Mouse (Mus musculus): ENCODE measurements at regions not wholly inside any gene's neighbourhood (a gene's known extent, or its start where the extent isn't known, plus 50 kb on each side); places are given as distances from the start of the nearest gene placed in this dataset.

DNA sequence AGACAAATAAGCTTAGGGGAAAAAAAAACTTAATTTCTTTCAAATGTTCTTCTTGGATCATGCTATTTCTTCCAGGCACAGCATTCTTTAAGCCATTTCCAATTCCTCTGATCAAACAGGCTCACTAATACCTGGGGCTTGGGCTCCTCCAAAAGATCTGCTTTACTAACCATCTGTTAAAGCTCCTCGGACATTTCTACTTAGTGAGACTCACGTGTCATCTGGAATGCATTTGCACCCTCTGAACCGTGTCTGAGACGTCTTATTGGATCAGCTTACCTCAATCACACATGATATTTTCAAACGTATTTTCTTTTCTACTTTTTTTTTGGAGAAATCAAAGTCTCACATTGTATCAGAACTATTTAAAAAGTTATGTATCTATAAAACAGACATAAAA, 132.4 kb downstream of the Npr3 start:
- DNase-seq: no peak

DNA sequence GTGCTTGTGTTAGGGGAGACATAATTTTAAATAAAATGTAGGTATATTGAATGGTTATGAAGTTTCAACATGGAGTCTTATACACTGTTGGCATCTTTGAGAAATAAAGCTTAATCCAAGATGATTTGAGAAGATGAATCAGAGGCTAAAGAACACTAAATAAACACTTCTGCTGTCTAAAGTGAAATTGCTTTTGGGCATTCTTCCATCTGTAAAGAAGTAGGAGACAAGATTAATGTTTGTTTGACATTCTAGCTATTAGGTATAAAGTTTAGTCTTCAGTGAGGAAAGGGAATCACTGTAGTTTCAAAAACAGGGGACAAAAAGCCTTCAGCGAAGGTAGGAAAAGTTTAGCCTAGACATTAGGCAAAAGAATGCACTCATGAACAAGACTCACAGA, 136.5 kb downstream of the Npr3 start:
- DNase-seq: no peak

DNA sequence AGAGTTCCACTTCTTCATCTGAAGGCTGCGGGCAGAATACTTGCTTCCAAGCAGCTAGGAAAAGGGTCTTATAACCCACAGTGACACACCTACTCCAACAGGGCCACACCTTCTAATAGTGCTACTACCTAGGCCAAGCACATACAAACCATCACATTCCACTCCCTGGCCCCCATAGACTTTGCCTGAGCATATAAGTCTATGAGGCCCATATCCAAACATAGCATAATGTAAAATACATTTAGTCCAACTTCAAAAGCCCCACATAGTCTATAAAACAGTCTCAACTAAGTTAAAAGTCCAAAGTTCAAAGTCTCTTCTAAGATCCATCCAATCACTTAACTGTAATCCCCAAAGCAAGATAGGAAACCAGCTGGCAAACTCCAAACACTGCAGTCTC, 149.1 kb downstream of the Npr3 start:
- DNase-seq: no peak

DNA sequence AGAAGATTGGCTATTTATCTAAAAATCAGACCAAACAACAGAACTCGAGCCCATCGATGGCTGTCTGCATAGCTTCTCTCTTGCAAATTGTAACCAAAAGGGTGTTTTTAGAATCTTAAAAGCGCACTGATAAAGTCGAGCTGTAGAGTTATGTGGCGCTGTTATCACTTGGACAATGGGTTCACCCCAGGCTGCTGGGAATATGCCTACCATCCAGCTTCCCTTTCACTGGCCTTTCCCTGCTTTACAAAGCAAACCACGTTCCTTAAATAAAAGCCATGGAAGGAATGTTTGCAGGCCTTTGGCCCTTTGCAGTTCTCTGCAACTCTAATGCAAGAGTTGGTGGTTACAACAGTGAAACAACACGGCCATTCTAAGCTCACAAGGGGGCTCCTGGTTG, 150.3 kb downstream of the Npr3 start:
- DNase-seq: no peak

DNA sequence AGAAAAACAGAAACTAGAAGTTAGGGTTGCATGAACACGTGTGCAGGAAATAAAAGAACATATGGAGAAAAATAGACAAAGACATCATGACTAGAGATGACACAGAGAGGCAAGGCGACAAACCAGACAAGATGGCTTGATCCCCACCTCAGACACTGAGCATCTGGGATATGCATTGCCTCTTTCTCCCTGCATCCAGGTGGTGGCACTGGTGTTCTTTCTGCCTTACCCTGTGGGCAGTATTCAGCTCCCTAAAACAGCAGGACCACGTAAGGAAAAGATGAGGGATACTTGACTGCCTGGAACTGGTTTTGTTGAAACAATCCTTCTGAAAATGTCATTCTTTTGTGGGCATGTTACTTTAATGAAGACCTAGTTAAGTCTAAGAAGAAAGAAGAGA, 153.9 kb downstream of the Npr3 start:
- peak; percentile 73 to 76 for DNase-seq

DNA sequence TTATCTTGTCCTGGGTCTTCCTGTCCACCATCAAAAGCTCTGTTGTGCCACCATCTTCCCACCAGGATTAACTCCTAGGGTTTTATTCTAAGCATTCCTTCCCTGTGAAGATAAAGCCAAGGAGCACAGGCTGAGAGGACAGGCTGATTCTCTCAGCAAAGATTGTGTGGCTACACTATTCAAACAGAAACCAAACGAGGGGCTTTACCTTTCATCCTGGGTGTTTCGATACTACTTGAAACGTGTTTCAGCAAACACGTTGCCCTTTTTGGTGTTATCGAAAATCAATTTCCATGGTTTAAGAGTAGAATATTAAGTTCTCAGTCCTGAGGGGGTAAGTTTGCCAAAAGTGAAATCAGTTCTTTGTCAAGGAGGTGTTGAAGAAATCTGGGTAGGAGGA, 156.2 kb downstream of the Npr3 start:
- DNase-seq: no peak

DNA sequence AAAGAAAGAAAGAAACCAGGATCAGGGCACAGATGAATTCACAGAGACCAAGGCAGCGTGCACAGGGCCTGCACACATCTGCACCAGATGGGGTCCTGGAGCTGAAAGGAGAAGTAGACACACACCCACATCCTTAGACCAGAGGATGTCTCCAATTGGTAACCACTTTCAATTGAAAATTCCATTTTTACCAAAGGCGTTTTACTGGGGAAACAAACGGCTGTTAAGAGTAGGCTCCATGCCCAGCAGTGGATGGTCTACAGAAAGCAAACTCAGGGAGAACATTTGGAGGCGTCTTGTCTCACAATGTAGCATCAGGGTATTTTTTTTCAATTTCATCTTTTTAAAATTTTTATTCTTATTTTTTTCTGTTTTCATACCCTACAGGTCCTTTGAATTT, 157.6 kb downstream of the Npr3 start:
- DNase-seq: no peak

DNA sequence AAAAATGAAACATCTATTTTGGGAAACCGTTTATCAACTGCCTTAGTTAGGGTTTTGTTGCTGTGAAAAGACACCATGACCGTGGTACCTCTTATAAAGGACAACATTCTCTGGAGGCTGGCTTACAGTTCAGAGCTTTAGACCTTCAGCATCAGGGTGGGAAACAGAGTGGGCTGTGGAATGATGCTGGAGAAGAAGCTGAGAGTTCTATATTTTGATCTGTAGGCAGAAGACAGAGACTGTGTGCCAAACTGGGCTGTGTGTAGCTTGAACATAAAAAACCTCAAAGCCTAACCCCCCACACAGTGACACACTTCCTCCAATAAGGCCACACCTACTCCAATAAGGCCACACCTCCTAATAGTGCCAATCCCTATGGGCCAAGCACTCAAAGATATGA, 158.8 kb downstream of the Npr3 start:
- no peak for DNase-seq

DNA sequence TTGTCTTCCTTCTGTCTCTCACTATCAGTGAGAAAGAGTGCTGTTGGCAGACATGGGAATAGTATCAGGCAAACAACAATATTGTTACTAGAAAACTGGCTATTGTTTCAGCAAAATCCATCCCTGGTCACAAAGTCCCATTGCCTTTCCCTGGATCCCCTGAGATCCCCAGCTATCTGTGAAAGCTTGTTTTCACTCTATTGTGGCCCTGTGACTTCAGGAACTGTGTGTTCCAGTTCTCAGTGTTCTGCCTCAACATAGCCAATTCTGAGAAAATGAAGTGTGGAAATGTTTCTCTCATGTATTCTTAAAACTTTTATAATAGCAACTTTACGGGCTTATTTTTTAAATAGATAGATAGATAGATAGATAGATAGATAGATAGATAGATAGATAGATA, 160.3 kb downstream of the Npr3 start:
- DNase-seq: no peak

DNA sequence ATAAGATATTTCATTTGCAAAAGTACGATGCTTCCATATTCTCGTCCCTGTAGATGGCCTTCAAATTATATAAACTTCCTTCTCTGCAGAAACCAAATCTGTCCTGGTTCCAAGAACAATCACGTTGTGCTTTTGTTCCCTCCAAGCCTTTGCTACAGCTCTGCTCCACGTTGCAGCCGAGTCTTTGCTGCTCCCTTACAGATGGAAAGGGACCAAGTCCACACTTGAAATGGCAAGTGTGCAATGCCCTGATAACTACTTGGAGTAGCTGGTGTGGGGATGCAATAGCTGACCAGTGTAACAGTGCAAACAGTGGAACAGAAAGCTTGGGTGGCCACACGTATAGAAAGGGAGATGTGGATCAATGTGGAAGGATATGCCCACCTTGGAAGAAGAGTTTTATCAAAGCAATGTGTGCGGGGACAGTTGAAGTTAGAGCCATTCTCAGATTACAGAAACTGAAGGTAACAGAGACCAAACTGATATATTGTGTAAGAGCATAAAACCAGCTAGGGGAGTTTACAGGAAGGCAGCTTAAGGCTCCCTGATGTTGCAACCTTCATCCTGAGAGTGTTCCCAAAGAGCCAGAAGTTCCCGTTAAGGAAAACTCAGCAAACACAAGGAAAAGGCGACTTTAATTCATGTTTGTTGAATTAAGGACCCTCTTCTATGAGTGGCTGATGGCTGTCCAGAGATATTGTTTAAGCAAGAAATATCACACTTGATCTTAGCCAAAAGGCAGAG, 161.3 kb downstream of the Npr3 start:
- DNase-seq: no peak

DNA sequence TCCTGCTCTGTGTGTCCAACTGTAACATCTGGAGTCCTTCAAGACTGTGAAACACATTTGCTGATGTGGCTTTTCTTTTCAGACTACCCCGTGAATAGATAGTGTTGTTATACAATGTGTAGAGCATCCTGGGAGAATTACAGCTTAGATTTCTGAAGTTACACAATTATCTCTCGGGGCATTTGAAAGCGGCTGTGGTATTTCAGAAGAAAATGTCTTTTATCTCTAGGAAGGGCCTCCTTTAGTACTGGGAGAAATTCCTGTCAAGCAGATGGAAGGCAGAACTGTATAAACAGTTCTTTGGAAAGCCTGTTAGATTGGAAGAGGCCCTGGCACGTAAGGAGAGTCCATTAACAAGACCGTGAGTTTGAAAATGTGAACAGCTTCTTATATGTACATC, 162.2 kb downstream of the Npr3 start:
- no peak for DNase-seq

DNA sequence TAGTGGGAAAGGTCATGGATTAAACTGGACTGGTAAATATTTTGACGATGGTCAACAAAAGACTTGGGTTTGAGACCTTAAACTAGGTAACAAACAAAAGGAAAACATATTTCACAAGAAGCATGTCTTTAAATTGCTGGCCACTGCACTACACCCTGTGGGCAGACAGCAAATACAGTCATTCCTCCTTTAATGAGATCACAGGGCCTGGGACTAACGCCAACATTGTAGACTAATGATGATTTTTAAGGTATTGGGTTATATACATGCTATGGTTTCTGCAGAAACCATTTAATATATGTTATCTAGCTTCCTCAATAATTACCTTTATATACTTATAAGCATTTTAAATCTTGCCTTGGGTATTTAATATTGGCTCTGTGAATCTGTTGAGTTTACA, 162.8 kb downstream of the Npr3 start:
- DNase-seq: no peak

DNA sequence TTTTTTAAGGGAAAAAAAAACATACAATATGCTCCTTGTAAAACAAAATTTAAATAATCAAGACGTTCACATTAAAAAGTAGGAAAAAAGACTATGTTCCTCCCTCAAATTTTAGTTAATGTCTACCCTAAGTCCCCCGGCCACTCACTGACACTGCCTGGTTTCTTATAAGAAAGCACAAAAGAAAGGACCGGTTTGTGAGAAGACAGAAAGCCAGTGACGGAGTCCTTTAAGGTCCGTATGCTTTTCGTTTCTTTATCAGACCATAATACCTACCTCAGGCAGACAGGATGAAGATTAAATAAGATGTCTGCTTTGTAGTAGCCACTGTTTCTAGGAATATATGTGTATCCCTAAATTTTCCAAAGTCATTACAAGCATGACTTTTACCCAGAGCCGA, 164.3 kb downstream of the Npr3 start:
- no peak for DNase-seq

DNA sequence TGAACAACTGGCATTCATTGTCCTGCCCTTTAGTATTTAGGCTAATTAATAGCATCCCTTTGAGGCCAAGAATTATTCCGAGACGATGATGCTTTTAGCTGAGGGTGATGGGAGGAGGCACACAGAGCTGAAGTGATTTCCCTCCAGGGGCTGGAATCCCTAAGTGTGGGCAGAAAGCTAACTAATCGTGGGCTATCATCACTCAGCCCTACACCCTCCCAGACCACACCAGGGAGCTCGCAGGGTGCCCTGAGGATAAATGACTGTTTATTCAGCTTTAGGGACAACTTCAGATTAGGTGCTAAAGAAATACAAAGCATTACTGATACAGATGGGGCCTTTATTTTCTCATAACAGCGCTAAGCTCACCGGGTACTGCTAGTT, 164.7 kb downstream of the Npr3 start:
- DNase-seq: no peak

DNA sequence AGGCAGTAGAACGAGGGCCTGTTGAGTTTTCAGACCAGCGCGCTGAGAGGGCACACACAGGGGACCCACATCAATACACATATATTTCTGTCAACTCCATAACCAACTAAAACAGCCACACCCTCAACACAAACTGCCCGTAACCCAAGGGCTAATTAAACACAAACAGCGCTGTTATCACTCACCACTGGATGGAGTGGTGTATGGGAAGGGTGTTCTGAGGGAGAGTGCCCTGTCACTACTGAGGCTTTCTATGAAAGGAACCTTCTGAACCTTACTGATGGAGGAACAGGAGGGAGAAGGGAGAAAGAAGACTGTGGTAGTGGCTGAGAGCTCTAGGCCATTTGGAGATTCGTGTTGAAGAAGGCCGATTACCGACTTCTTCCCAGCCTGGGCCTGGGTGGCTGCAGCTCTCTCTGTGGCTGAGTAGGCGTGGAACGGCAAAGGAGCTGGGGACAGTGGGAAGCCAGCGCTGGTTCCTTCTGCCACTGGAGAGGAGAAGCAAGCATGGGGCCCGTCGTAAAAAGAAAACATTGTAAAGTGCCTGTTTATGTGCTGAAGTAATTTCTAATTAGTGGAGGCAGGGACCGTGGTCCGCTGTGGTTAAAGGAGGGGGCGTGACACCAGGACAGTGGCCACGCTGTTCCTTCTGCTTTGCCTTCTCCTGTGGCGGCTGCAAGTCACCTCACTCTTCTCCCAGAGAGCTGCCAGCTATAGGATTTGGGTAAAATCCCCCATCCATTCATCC, 165.3 kb downstream of the Npr3 start:
- DNase-seq: peak; percentile 15 to 40

DNA sequence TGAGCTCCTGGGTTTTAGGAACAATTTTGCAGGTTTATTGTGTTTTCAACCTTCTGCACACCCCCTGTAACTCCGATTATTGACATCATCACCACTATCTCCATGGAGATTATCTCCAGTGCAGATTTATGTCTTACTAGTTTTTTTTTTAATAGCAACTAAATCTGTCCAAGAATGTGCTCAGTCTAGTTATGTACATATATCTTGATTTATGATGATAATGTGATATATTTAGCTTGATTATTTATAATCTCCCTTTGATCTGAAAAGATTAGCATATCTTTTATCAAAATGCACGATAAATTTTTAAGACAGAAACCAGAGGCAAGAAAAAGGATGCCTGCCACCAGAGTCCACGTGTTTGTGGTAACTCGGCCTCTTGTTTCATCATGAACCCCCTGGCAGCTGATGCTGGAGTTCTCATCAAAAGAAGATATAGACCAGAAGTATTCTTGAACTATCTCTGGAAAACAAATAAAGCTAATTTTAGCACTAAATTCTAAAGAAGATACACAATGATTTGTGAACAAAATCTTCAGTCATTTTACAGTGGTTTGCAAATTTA, 169.6 kb downstream of the Npr3 start:
- peak; percentile 11 to 22 for DNase-seq

DNA sequence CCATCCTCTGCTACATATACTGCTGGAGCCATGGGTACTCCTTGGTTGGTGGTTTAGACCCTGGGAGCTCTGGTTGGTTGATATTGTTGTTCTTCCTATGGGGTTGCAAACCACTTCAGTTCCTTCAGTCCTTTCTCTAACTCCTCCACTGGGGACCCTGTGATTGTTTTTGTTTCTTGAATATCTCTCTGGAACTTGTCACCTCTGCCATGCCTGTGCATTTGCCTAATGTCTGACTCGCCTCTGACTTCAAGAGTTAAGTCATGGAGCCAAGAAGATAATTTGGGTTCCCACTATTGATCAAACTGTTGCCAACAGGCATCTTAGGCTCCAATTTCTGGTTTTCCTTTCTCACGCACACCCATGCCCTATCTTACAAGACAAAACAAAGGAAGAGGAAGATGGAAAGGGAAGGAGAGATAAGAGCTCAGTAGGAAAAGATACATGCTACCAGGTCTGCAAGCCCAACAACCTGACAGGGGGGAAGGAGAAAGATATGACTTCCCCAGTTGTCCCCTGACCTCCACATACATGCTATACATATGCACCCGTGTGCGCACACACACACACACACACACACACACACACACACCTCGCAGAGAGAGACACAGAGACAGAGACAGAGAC, 172.3 kb downstream of the Npr3 start:
- DNase-seq: no peak

DNA sequence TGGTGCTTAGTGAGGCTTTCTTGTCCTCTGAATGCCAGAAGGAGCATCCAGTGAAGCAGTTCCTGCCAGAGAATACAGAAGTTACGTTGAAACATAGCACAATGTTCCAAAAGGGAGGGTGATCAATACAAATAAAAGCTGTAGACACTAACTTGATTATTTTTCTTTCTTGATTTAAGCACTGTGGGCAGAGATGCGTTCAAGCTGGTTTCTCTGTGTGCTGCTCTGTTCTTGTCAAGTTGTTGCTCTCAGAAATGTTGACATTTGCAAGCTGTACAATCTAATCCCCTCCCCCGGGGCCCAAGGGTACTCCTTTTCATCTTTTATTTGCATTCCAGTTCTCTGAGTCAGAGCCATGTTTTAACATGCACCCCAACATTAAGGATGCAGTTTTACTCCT, 177.7 kb downstream of the Npr3 start:
- DNase-seq: peak; percentile 25 to 26

DNA sequence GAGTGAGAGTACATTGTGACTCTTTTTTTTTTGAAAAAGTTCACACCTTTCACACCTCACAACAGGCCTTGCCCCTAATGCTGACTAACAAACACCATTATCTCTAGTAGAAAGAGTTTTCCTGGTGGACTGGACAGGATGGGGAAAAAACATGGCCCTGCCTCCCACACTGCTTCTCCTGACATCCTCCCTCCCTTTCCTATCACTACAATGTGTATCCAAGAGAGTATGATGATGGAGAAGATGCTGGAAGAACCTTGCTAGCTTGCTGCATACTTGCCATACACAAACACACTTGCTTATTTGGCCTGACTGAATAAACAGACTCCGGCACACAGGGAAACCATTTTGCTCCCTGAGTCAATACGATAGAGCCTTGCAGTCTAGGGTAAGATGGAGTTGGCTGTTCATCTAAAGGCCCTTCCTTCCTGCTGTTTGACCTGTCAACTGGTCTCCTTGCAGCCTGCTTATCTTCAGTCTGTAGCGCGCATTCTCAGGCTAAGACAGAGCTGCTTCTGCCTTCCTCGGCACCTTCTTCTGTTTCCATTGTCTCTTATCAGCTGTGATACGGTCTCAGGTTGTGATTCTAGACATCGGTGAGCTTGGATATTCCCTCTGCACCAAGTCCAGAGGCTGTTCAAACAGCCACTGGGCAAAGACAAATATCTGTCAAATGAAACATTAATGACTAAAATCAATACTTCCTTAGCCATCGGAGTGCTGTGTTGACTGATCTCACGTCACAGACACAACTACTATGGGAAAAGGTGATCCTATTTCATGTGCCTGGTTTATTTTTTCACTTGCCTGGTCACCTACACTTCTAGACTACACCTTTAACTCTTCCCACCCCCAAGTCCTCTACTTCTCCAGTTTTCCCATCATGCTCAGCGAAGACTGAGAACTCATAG, 181.2 kb downstream of the Npr3 start:
- no peak for DNase-seq

DNA sequence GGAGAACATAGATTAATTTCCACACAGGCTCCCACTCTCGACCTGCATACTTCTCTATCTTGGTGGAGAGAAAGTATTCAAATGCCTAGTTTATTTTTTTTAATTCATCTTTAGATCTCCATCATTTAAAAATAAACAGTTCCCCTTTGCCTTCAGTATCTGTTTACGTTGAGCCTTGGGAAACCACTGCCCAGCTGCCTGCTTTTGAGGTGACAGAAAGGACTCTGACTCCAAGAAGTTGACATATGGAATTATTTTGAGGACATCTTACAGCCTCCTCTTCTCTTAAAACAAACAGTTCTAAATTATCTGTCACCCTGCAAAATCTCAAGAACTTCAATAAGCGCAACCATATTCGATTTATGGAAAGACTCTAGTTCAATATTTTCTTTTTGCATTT, 186.4 kb downstream of the Npr3 start:
- no peak for DNase-seq

DNA sequence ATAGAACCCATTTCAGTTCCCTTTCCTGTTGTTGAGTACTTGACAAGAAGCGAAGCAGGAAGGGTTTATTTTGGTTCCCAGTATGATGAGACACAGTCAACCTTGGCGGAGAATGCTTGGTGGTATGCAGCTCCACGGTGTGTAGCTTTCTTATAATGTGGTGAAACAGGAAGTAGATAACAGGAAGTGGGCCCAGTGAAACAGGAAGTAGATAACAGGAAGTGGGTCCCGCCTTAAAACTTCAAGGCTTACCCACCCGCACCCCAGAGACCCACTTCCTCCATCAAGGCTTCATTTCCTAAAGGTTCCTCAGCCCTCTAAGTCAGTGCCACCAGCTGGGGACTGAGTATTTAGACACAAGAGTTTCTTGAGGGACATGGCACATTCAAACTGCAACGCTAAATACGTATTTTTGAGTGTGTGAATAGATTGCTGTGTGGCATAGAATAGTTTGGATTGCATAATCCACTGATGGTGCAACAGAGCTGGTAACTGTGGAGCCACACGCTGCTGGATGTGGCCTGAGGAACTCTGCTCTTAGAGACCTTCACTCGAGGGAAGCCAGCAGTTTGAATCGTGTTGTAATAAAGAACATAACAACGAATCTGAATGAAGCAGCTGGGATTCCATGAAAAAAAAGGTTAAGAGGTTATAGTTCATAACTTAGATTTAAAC, 190.8 kb downstream of the Npr3 start:
- DNase-seq: no peak

Data from kidney, postnatal 4 days (tissue).